8 mouse cellular contexts compared by ENCODE assay signal in genomic region chr16:13448051-13448705, GRCm38 (mm10).
DNase-seq lines count a peak whose midpoint lies in the region; ATAC-seq and TF ChIP-seq lines count a peak whose summit lies in the region.

No protein-coding gene starts in this region.

- ATAC-seq in erythroblast, adult 5-6 weeks (replicated peaks; ENCODE audit: low FRiP score, poor library complexity, severe bottlenecking), result no peak
- peak; percentile 33 for ATAC-seq in forebrain, embryonic 14.5 days
- peak; percentile 33 for ATAC-seq in limb, embryonic 14.5 days (ENCODE audit: low FRiP score, low read depth)
- peak; percentile 42 for ATAC-seq in midbrain, postnatal 0 days (ENCODE audit: low FRiP score)

- H3K4me3 ChIP-seq in erythroblast, embryonic 14.5 days (replicated peaks), result peak overlapping the region; percentile 61
- H3K4me3 ChIP-seq in forebrain, embryonic 14.5 days (ENCODE audit: low read depth, low read length), result peak overlapping the region; percentile 61
- H3K4me3 ChIP-seq in limb, embryonic 14.5 days (replicated peaks; ENCODE audit: low read length), result peak overlapping the region; percentile 83
- peak overlapping the region; percentile 80 for H3K4me3 ChIP-seq in midbrain, postnatal 0 days (ENCODE audit: low read depth, low read length)

- no peaks in the 10 kb centered on the region for H3K36me3 ChIP-seq in erythroblast, embryonic 14.5 days (ENCODE audit: control insufficient read depth)
- H3K36me3 ChIP-seq in forebrain, embryonic 14.5 days (ENCODE audit: control insufficient read depth, insufficient read depth, low read length), result no peaks in the 10 kb centered on the region
- H3K36me3 ChIP-seq in limb, embryonic 14.5 days (ENCODE audit: control insufficient read depth, insufficient read depth, low read length), result no peaks in the 10 kb centered on the region
- H3K36me3 ChIP-seq in midbrain, postnatal 0 days (ENCODE audit: insufficient read depth, low read length), result no peaks in the 10 kb centered on the region

- peaks cover 47% of the 10 kb centered on the region for H3K27me3 ChIP-seq in erythroblast, embryonic 14.5 days (ENCODE audit: control insufficient read depth)
- peaks cover 24% of the 10 kb centered on the region for H3K27me3 ChIP-seq in forebrain, embryonic 14.5 days (replicated peaks; ENCODE audit: control insufficient read depth, insufficient read depth, low read length)
- peaks cover 13% of the 10 kb centered on the region; the same call in 1 of the 2 replicates for H3K27me3 ChIP-seq in limb, embryonic 14.5 days (ENCODE audit: control insufficient read depth, insufficient read depth, low read length)
- H3K27me3 ChIP-seq in midbrain, postnatal 0 days (ENCODE audit: insufficient read depth, low read length), result no peaks in the 10 kb centered on the region

- no peak overlapping the region for H3K27ac ChIP-seq in forebrain, embryonic 14.5 days (ENCODE audit: low read depth, low read length)
- 0 out of 2 replicates have a peak overlapping the region, but pooled peaks have one; percentile 48 for H3K27ac ChIP-seq in limb, embryonic 14.5 days (replicated peaks; ENCODE audit: low read depth, low read length)
- H3K27ac ChIP-seq in midbrain, postnatal 0 days (ENCODE audit: low read depth, low read length), result peak overlapping the region; percentile 51

- peak overlapping the region; percentile 74 for H3K9ac ChIP-seq in forebrain, embryonic 14.5 days (ENCODE audit: low read length)
- H3K9ac ChIP-seq in limb, embryonic 14.5 days (ENCODE audit: low read depth, low read length, severe bottlenecking), result peak overlapping the region; percentile 79
- peak overlapping the region; percentile 84 for H3K9ac ChIP-seq in midbrain, postnatal 0 days (replicated peaks; ENCODE audit: low read length, poor library complexity, severe bottlenecking)

- peak; percentile 67 for DNase-seq in adrenal gland, postnatal 25 days
- peak; percentile 47 for DNase-seq in forebrain, embryonic 14.5 days (ENCODE audit: low spot score)
- DNase-seq in heart, postnatal 36 days, result peak; percentile 49 to 58
- peak; percentile 45 for DNase-seq in limb, embryonic 14.5 days (ENCODE audit: low spot score)
- peak; percentile 48 for DNase-seq in midbrain, postnatal 0 days (ENCODE audit: low spot score)
- DNase-seq in thymus, postnatal 14 days, result peak; percentile 41

- TF ChIP-seq CTCF in midbrain, postnatal 0 days (IDR thresholded peaks at IDR 0.05), result no peak

- under 1% methylated on average over 50 of the region's 52 CpGs for WGBS in forebrain, embryonic 14.5 days
- WGBS in limb, embryonic 14.5 days, result under 1% methylated on average over 36 of the region's 52 CpGs
- WGBS in midbrain, postnatal 0 days, result under 1% methylated on average over 47 of the region's 52 CpGs

- intact Hi-C loops in heart, postnatal 36 days (cut with DNase I), result loop anchor here (2.0 to 5.0 kb wide), 4 partner anchors 134 to 284 kb away; partner anchors contain the start of genes 3110001I22Rik, Bfar and Pla2g10

- TF ChIP-seq POLR2A in limb, embryonic 14.5 days (IDR thresholded peaks at IDR 0.05; ENCODE audit: borderline replicate concordance, extremely low read depth, insufficient read depth, insufficient read length), result no peak

- peaks cover 40% of the 10 kb centered on the region for H3K4me1 ChIP-seq in erythroblast, embryonic 14.5 days (ENCODE audit: control insufficient read depth)
- H3K4me1 ChIP-seq in forebrain, embryonic 14.5 days (ENCODE audit: control insufficient read depth, insufficient read depth, low read length), result peaks cover 14% of the 10 kb centered on the region; the same call in 1 of the 2 replicates
- peaks cover 10% of the 10 kb centered on the region for H3K4me1 ChIP-seq in limb, embryonic 14.5 days (ENCODE audit: control insufficient read depth, insufficient read depth, low read length)
- peaks cover 13% of the 10 kb centered on the region; the same call in 1 of the 2 replicates for H3K4me1 ChIP-seq in midbrain, postnatal 0 days (ENCODE audit: insufficient read depth, low read length)

- peak overlapping the region; percentile 98 for H3K4me2 ChIP-seq in forebrain, embryonic 14.5 days (ENCODE audit: low read length)
- H3K4me2 ChIP-seq in limb, embryonic 14.5 days (replicated peaks; ENCODE audit: low read depth, low read length, severe bottlenecking), result peak overlapping the region; percentile 97
- peak overlapping the region; percentile 99 for H3K4me2 ChIP-seq in midbrain, postnatal 0 days (ENCODE audit: low read depth, low read length, poor library complexity, severe bottlenecking)

- no peaks in the 10 kb centered on the region for H3K9me3 ChIP-seq in erythroblast, embryonic 14.5 days (ENCODE audit: control insufficient read depth, low read length)
- H3K9me3 ChIP-seq in forebrain, embryonic 14.5 days (replicated peaks; ENCODE audit: control insufficient read depth, low read length), result no peaks in the 10 kb centered on the region
- no peaks in the 10 kb centered on the region for H3K9me3 ChIP-seq in limb, embryonic 14.5 days (ENCODE audit: control insufficient read depth, low read length)
- no peaks in the 10 kb centered on the region for H3K9me3 ChIP-seq in midbrain, postnatal 0 days (ENCODE audit: low read length)
